Mouse (Mus musculus) heart, embryonic 14.5 days (tissue): ENCODE data around the gene Rbck1. TPM values are rescaled to one million over a fixed set of nuclear protein-coding genes. Genes with fewer than 3 reads are reported as not detected.
"Not testable (repeated sequence)": the region's sequence is repeated elsewhere in the genome, so short reads cannot be mapped to it uniquely, and the experiment has no call there.

ENCODE experiments used
- ATAC-seq: fragments of 200-750 bp; cut with Nextera tagmentation; 2 replicates; pipeline ENCODE4 v1.8.0; 2017; ENCODE audit warnings: low read depth, moderate TSS enrichment; ENCODE audit not compliant: insufficient number of reproducible peaks, insufficient read depth, low FRiP score
- H3K27ac ChIP-seq, 2 experiments: fragments of 200-500 bp in 1 of 2; fragments of 300-500 bp in 1 of 2; sonication (generic) in 1 of 2; replicated peaks in 1 of 2; 2 replicates each; pipeline ENCODE4 v1.5.1; 2012 to 2014; ENCODE audit warnings: low read depth in 2 of 2, low read length in 2 of 2, control low read depth in 1 of 2, mild to moderate bottlenecking in 1 of 2, mixed read lengths in 1 of 2; ENCODE audit not compliant: control insufficient read depth in 1 of 2, insufficient read depth in 1 of 2
- H3K27me3 ChIP-seq: fragments of 300-500 bp; sonication (generic); 2 replicates; pipeline ENCODE4 v1.6.1; 2014; ENCODE audit warnings: mild to moderate bottlenecking, low read length, control low read depth; ENCODE audit not compliant: control insufficient read depth, insufficient read depth
- H3K36me3 ChIP-seq: fragments of 300-500 bp; sonication (generic); 2 replicates; pipeline ENCODE4 v1.6.1; 2014; ENCODE audit warnings: mild to moderate bottlenecking, control low read depth, low read length, mixed read lengths; ENCODE audit not compliant: control insufficient read depth, insufficient read depth
- H3K4me1 ChIP-seq, 2 experiments: fragments of 200-500 bp in 1 of 2; fragments of 300-500 bp in 1 of 2; sonication (generic) in 1 of 2; 2 replicates each; pipeline ENCODE4 v1.6.1; 2012 to 2014; ENCODE audit warnings: low read length in 2 of 2, control low read depth in 1 of 2, mixed read lengths in 1 of 2; ENCODE audit not compliant: control insufficient read depth in 2 of 2, insufficient read depth in 2 of 2
- H3K4me2 ChIP-seq: fragments of 300-500 bp; sonication (generic); 2 replicates; pipeline ENCODE4 v1.6.1; 2014; ENCODE audit warnings: mild to moderate bottlenecking, low read length
- H3K4me3 ChIP-seq, 2 experiments: fragments of 200-500 bp in 1 of 2; fragments of 300-500 bp in 1 of 2; sonication (generic) in 1 of 2; 2 replicates each; pipeline ENCODE4 v1.5.1; 2012 to 2014; ENCODE audit warnings: low read length in 2 of 2, mild to moderate bottlenecking in 2 of 2, control low read depth in 1 of 2, low read depth in 1 of 2, moderate library complexity in 1 of 2; ENCODE audit not compliant: control insufficient read depth in 1 of 2, insufficient read depth in 1 of 2
- H3K9ac ChIP-seq: fragments of 300-500 bp; sonication (generic); 2 replicates; pipeline ENCODE4 v1.6.1; 2014; ENCODE audit warnings: mild to moderate bottlenecking, low read length
- H3K9me3 ChIP-seq: fragments of 300-500 bp; sonication (generic); 2 replicates; pipeline ENCODE4 v1.6.1; 2016; ENCODE audit warnings: low read length, control low read depth; ENCODE audit not compliant: control insufficient read depth
- WGBS: fragments of 180-500 bp; shearing (Covaris S2); extraction: QIAGEN DNeasy Blood & Tissue Kit; methylation state at CpG from one replicate; pipeline ENCODE4 v1.1.7; 2014; 5-methylcytosine and 5-hydroxymethylcytosine counted together
- polyA plus RNA-seq: library from polyadenylated mRNA; unstranded; fragments of >200 nt; fragmentation: Nextera tagmentation; extraction: Ambion mirVana; gene quantifications from 2 replicates; pipeline ENCODE4 v1.2.1, GENCODE M21; 2014

The Rbck1 gene
- polyA plus RNA-seq, 1 experiment from 2014 or later = 63.1 TPM

DNA sequence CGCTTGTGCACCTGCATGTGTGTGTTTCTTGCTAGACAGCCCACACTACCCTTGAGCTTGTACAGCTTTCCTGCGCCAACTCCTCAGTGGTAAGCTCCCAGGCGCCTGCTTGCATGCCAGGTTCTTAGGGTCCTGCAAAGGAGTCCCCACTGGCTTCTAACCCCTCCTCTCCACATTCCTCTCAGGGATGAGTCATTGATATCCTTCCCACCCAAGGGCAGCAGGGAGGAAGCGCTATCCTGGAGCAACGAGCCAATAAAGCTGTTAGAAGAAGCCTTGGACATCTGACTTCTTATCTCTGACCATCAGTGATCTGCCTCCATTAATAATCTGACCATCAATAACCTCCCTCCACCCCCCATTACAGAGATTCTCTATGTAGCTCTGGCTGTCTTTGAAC, 35.5 kb upstream of the Rbck1 start:
- Histone ChIP-seq H3K27ac (no peak overlapping the region), H3K36me3 (no peaks in the 10 kb centered on the region), H3K9ac (no peak overlapping the region), H3K9me3 (no peaks in the 10 kb centered on the region), H3K4me2 (no peak overlapping the region), H3K4me3 (no peak overlapping the region), H3K27me3 (no peaks in the 10 kb centered on the region), H3K4me1 (peaks cover 6 to 8% of the 10 kb centered on the region in 2 experiments; a peak in 3 of 4 replicates)
- 57% methylated on average over 5 of the region's 5 CpGs for WGBS
- no peak for ATAC-seq

DNA sequence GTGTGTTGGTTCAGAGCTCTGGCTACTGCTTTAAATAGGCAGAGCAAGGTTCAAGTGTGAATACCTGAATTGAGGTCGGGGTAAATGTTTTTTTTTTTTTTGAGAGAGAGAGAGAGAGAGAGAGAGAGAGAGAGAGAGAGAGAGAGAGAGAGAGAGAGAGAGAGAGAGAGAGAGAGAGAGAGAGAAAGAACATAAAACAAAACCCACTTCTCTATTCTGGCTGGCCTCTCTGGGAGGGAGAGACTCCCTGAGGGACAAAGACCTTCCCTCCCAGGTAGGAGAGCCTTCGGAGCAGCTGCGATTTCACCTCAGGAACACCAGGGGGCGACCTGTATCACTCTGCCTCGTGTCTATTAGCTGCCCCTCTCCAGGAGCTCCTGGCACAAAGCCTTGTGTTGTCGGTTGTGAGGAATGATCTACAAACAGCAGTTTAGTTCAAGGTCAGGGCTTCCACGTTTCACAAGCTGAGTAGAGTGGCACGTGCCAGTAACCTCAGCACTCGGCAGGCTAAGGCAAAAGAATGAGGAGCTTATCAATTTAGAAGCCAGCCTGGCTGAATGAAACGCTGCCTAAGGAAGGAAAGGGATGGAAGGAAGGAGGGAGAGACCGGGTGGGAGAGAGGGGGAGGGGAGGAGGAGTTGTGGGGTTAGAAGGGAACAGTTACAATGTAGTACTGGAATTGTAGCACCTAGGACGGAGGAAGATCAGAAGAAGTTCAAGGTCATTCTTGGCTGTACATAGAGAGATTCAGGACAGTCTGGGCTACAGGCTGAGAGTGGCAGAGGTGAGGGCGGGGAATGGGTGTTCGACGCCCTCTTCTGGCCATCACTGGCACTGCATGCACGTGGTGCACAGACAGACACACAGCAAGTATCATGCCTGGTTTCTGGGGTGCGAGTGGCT, 31.0 kb upstream of the Rbck1 start:
- H3K4me2 ChIP-seq = peak overlapping the region; percentile 50
- 10% methylated on average over 17 of the region's 17 CpGs for WGBS
- no peaks in the 10 kb centered on the region for H3K36me3 ChIP-seq
- H3K4me1 ChIP-seq = peaks cover 18 to 20% of the 10 kb centered on the region in 2 experiments
- peak; percentile 68 for ATAC-seq
- no peaks in the 10 kb centered on the region for H3K9me3 ChIP-seq
- 0 out of 4 replicates have a peak overlapping the region, but pooled peaks of 1 of the 2 experiments have one; percentile 22 for H3K4me3 ChIP-seq
- no peaks in the 10 kb centered on the region for H3K27me3 ChIP-seq
- H3K9ac ChIP-seq = 0 out of 2 replicates have a peak overlapping the region, but pooled peaks have one; percentile 9
- peak overlapping the region; percentile 75 to 83 for H3K27ac ChIP-seq

DNA sequence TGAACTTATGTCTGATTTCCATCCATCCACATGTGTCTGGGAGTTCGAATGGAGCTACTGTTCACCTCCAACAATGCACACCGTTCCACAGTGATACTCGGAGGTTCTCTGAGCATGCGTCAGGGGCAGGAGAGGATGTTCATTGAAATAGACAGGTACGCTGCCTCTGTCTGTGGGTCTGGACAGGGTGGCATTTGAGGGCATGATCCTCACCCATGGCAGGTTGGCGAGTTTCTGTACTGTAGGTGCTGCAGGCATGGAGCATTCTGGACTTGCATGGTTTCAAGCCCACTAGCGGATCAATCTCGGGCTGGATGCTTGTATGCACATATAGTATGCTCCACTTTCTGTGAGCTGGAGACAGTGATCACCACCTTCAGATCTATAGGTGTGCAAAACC, 28.7 kb upstream of the Rbck1 start:
- Histone ChIP-seq H3K9ac (no peak overlapping the region), H3K27me3 (no peaks in the 10 kb centered on the region), H3K4me2 (no peak overlapping the region), H3K36me3 (no peaks in the 10 kb centered on the region), H3K4me1 (peaks cover 18 to 20% of the 10 kb centered on the region in 2 experiments), H3K9me3 (no peaks in the 10 kb centered on the region), H3K27ac (no peak overlapping the region), H3K4me3 (no peak overlapping the region)
- no peak for ATAC-seq
- WGBS = 87% methylated on average over 8 of the region's 8 CpGs

DNA sequence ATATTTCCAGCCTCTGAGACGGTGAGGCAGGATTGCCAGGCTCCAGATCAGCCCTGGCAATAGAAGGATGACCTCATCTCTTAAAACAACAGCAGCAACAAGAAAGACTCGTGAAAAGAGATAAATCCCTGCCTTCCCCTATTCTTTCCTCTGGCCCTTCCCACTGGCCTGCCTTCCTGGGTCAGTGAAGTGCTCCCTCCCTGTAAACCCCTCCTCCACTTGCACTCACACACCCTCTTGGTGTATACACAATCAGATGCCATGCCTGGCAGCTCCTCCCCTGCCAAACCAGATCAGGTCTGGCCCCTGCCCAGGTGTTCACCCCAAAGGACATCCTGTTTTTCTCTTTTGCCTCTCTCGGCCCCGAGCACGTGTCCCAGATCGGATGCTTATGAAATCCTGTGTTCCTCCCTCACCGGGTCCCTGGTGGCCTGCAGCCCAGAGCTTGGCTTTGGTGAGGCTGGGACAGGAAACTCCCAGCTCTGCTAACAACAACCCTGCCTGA, 27.9 kb upstream of the Rbck1 start:
- peak overlapping the region; percentile 6 to 53; a peak in 3 of 4 replicates for H3K27ac ChIP-seq
- H3K4me1 ChIP-seq = peaks cover 18 to 20% of the 10 kb centered on the region in 2 experiments
- no peaks in the 10 kb centered on the region for H3K36me3 ChIP-seq
- no peak overlapping the region for H3K4me2 ChIP-seq
- H3K9ac ChIP-seq = no peak overlapping the region
- no peaks in the 10 kb centered on the region for H3K27me3 ChIP-seq
- no peaks in the 10 kb centered on the region for H3K9me3 ChIP-seq
- 25% methylated on average over 7 of the region's 7 CpGs for WGBS
- no peak overlapping the region for H3K4me3 ChIP-seq
- ATAC-seq = peak; percentile 55

DNA sequence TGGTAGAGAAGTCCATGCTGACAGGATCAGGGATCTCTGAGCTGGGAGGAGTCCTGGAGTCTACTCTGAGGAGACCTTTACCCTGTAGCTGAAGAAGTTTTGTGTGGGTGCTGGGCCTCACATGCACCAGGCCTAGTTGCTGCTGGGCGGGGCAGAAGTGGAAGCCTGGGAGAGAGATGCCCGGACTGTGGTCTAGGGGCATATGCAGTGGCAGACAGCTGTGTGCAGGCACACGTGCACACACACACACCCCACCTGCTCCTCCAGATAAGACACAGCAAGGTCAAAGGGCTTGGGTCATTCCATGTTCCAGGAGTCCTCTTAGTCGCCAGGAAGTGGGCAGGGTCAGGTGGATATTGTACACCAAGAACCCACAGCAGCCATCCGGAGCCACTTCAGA, 27.2 kb upstream of the Rbck1 start:
- no peaks in the 10 kb centered on the region for H3K27me3 ChIP-seq
- peak overlapping the region; percentile 21; the same call in 1 of the 2 replicates for H3K9ac ChIP-seq
- H3K4me2 ChIP-seq = no peak overlapping the region
- no peak for ATAC-seq
- no peaks in the 10 kb centered on the region for H3K9me3 ChIP-seq
- peak overlapping the region; percentile 27 to 53; a peak in 3 of 4 replicates for H3K27ac ChIP-seq
- WGBS = 47% methylated on average over 5 of the region's 5 CpGs
- no peaks in the 10 kb centered on the region for H3K36me3 ChIP-seq
- H3K4me3 ChIP-seq = no peak overlapping the region
- peaks cover 18 to 20% of the 10 kb centered on the region in 2 experiments for H3K4me1 ChIP-seq

DNA sequence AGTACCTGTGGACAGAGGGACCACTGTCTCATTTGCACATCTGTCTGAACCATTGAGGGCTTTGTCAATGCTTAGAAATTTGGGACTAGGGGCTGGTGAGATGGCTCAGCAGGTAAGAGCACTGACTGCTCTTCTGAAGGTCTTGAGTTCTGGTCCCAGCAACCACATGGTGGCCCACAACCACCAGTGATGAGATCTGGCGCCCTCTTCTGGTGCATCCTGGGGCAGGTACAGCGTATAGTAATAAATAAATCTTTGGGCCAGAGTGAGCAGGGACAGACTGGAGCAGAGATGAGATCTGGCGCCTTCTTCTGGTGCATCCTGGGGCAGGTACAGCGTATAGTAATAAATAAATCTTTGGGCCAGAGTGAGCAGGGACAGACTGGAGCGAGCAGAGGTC, 26.5 kb upstream of the Rbck1 start:
- not testable (repeated sequence) for H3K4me2 ChIP-seq, H3K27me3 ChIP-seq, H3K4me3 ChIP-seq, H3K9me3 ChIP-seq, H3K27ac ChIP-seq, ATAC-seq, H3K36me3 ChIP-seq, H3K9ac ChIP-seq
- peaks cover 18 to 19% of the 10 kb centered on the region in 2 experiments for H3K4me1 ChIP-seq
- 81% methylated on average over 5 of the region's 5 CpGs for WGBS

DNA sequence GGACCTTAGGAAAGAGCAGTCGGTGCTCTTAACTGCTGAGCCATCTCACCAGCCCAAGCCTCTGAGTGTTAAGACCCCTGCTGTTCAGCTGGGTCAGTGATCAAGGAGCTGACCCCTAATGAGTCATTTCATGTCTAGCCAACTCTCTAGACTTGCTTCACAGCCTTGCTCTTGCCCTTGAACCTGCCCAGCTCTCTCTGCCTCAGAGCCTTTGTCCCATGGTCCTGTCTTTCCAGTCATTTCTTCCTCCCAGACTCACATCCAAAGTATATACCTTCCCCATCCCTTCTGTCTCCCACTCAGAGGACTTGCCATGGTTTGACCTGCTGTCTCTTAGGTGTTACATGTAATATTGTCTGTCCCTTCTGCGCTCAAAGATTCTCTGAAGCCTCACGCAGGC, 24.8 kb upstream of the Rbck1 start:
- Histone ChIP-seq H3K9ac (no peak overlapping the region), H3K9me3 (no peaks in the 10 kb centered on the region), H3K4me2 (no peak overlapping the region), H3K4me3 (no peak overlapping the region), H3K27me3 (no peaks in the 10 kb centered on the region), H3K27ac (no peak overlapping the region), H3K36me3 (no peaks in the 10 kb centered on the region), H3K4me1 (peaks cover 12 to 14% of the 10 kb centered on the region in 2 experiments)
- WGBS = 84% methylated on average over 3 of the region's 3 CpGs
- ATAC-seq = no peak
